Mouse (Mus musculus): ENCODE measurements around the gene Ggta1. TPM values are rescaled to one million over a fixed set of nuclear protein-coding genes. Genes with fewer than 3 reads are reported as not detected.

The Ggta1 gene
- polyA plus RNA-seq, 1 experiment from 2014 or later: 6.1 TPM

- H3K36me3 ChIP-seq (ENCODE audit: control insufficient read depth, insufficient read depth, low read length): no peaks in the 10 kb centered on the region
- no peak for ATAC-seq
- no peak overlapping the region for H3K4me2 ChIP-seq (ENCODE audit: low read length)
- no peaks in the 10 kb centered on the region for H3K9me3 ChIP-seq (replicated peaks; ENCODE audit: control insufficient read depth, low read length, poor library complexity, severe bottlenecking)
- no peak overlapping the region for H3K4me3 ChIP-seq (ENCODE audit: low read depth, low read length)
- no peak overlapping the region for H3K27ac ChIP-seq (ENCODE audit: low read length)
- H3K4me1 ChIP-seq (ENCODE audit: control insufficient read depth, insufficient read depth, low read length): peaks cover 4% of the 10 kb centered on the region; the same call in 1 of the 2 replicates
- H3K9ac ChIP-seq (ENCODE audit: low read depth, low read length): no peak overlapping the region
- WGBS: 91% methylated on average over 9 of the region's 9 CpGs
- H3K27me3 ChIP-seq (ENCODE audit: control insufficient read depth, insufficient read depth, low read depth, low read length): no peaks in the 10 kb centered on the region
Measured at GRCm38 (mm10) chr2:35483402-35483801, 20.4 kb upstream of the Ggta1 start.

GRCm38 (mm10) chr2:35481322-35481990, 18.4 kb upstream of the Ggta1 start:
- Histone ChIP-seq H3K4me1 (ENCODE audit: control insufficient read depth, insufficient read depth, low read length) (peaks cover 4% of the 10 kb centered on the region; the same call in 1 of the 2 replicates), H3K27me3 (ENCODE audit: control insufficient read depth, insufficient read depth, low read depth, low read length) (no peaks in the 10 kb centered on the region), H3K9ac (ENCODE audit: low read depth, low read length) (no peak overlapping the region), H3K4me2 (ENCODE audit: low read length) (no peak overlapping the region), H3K27ac (ENCODE audit: low read length) (no peak overlapping the region), H3K36me3 (ENCODE audit: control insufficient read depth, insufficient read depth, low read length) (no peaks in the 10 kb centered on the region), H3K4me3 (ENCODE audit: low read depth, low read length) (no peak overlapping the region), H3K9me3 (replicated peaks; ENCODE audit: control insufficient read depth, low read length, poor library complexity, severe bottlenecking) (no peaks in the 10 kb centered on the region)
- 53% methylated on average over 7 of the region's 7 CpGs for WGBS
- peak; percentile 48; the same call in 1 of the 2 replicates for ATAC-seq

GRCm38 (mm10) chr2:35480073-35480472, 17.0 kb upstream of the Ggta1 start:
- H3K9me3 ChIP-seq (replicated peaks; ENCODE audit: control insufficient read depth, low read length, poor library complexity, severe bottlenecking): no peaks in the 10 kb centered on the region
- 25% methylated on average over 3 of the region's 3 CpGs for WGBS
- H3K4me2 ChIP-seq (ENCODE audit: low read length): no peak overlapping the region
- H3K4me1 ChIP-seq (ENCODE audit: control insufficient read depth, insufficient read depth, low read length): peaks cover 4% of the 10 kb centered on the region; the same call in 1 of the 2 replicates
- no peaks in the 10 kb centered on the region for H3K27me3 ChIP-seq (ENCODE audit: control insufficient read depth, insufficient read depth, low read depth, low read length)
- H3K9ac ChIP-seq (ENCODE audit: low read depth, low read length): no peak overlapping the region
- H3K36me3 ChIP-seq (ENCODE audit: control insufficient read depth, insufficient read depth, low read length): no peaks in the 10 kb centered on the region
- no peak overlapping the region for H3K27ac ChIP-seq (ENCODE audit: low read length)
- H3K4me3 ChIP-seq (ENCODE audit: low read depth, low read length): no peak overlapping the region
- ATAC-seq: no peak

- no peaks in the 10 kb centered on the region for H3K9me3 ChIP-seq (replicated peaks; ENCODE audit: control insufficient read depth, low read length, poor library complexity, severe bottlenecking)
- no peak for ATAC-seq
- H3K4me2 ChIP-seq (ENCODE audit: low read length): no peak overlapping the region
- no peak overlapping the region for H3K27ac ChIP-seq (ENCODE audit: low read length)
- no peaks in the 10 kb centered on the region for H3K36me3 ChIP-seq (ENCODE audit: control insufficient read depth, insufficient read depth, low read length)
- H3K4me1 ChIP-seq (ENCODE audit: control insufficient read depth, insufficient read depth, low read length): peaks cover 4% of the 10 kb centered on the region; the same call in 1 of the 2 replicates
- 57% methylated on average over 3 of the region's 3 CpGs for WGBS
- no peaks in the 10 kb centered on the region for H3K27me3 ChIP-seq (ENCODE audit: control insufficient read depth, insufficient read depth, low read depth, low read length)
- no peak overlapping the region for H3K4me3 ChIP-seq (ENCODE audit: low read depth, low read length)
- no peak overlapping the region for H3K9ac ChIP-seq (ENCODE audit: low read depth, low read length)
Measured at GRCm38 (mm10) chr2:35478812-35479122, 15.7 kb upstream of the Ggta1 start.

GRCm38 (mm10) chr2:35477999-35478811, 15.2 kb upstream of the Ggta1 start:
- no peaks in the 10 kb centered on the region for H3K36me3 ChIP-seq (ENCODE audit: control insufficient read depth, insufficient read depth, low read length)
- no peak overlapping the region for H3K4me2 ChIP-seq (ENCODE audit: low read length)
- no peaks in the 10 kb centered on the region for H3K9me3 ChIP-seq (replicated peaks; ENCODE audit: control insufficient read depth, low read length, poor library complexity, severe bottlenecking)
- H3K27me3 ChIP-seq (ENCODE audit: control insufficient read depth, insufficient read depth, low read depth, low read length): no peaks in the 10 kb centered on the region
- H3K9ac ChIP-seq (ENCODE audit: low read depth, low read length): no peak overlapping the region
- no peak overlapping the region for H3K27ac ChIP-seq (ENCODE audit: low read length)
- no peak overlapping the region for H3K4me3 ChIP-seq (ENCODE audit: low read depth, low read length)
- peaks cover 4% of the 10 kb centered on the region; the same call in 1 of the 2 replicates for H3K4me1 ChIP-seq (ENCODE audit: control insufficient read depth, insufficient read depth, low read length)
- ATAC-seq: no peak
- 82% methylated on average over 10 of the region's 10 CpGs for WGBS

GRCm38 (mm10) chr2:35477321-35477720, 14.3 kb upstream of the Ggta1 start:
- peaks cover 4% of the 10 kb centered on the region; the same call in 1 of the 2 replicates for H3K4me1 ChIP-seq (ENCODE audit: control insufficient read depth, insufficient read depth, low read length)
- no peak overlapping the region for H3K4me3 ChIP-seq (ENCODE audit: low read depth, low read length)
- ATAC-seq: no peak
- H3K9ac ChIP-seq (ENCODE audit: low read depth, low read length): no peak overlapping the region
- 93% methylated on average over 6 of the region's 6 CpGs for WGBS
- no peaks in the 10 kb centered on the region for H3K9me3 ChIP-seq (replicated peaks; ENCODE audit: control insufficient read depth, low read length, poor library complexity, severe bottlenecking)
- H3K27me3 ChIP-seq (ENCODE audit: control insufficient read depth, insufficient read depth, low read depth, low read length): no peaks in the 10 kb centered on the region
- H3K4me2 ChIP-seq (ENCODE audit: low read length): no peak overlapping the region
- H3K36me3 ChIP-seq (ENCODE audit: control insufficient read depth, insufficient read depth, low read length): no peaks in the 10 kb centered on the region
- H3K27ac ChIP-seq (ENCODE audit: low read length): no peak overlapping the region

- no peak overlapping the region for H3K4me3 ChIP-seq (ENCODE audit: low read depth, low read length)
- H3K27me3 ChIP-seq (ENCODE audit: control insufficient read depth, insufficient read depth, low read depth, low read length): no peaks in the 10 kb centered on the region
- WGBS: 89% methylated on average over 1 of the region's 1 CpGs
- no peaks in the 10 kb centered on the region for H3K9me3 ChIP-seq (replicated peaks; ENCODE audit: control insufficient read depth, low read length, poor library complexity, severe bottlenecking)
- H3K9ac ChIP-seq (ENCODE audit: low read depth, low read length): no peak overlapping the region
- no peaks in the 10 kb centered on the region for H3K4me1 ChIP-seq (ENCODE audit: control insufficient read depth, insufficient read depth, low read length)
- H3K36me3 ChIP-seq (ENCODE audit: control insufficient read depth, insufficient read depth, low read length): no peaks in the 10 kb centered on the region
- no peak for ATAC-seq
- no peak overlapping the region for H3K27ac ChIP-seq (ENCODE audit: low read length)
- no peak overlapping the region for H3K4me2 ChIP-seq (ENCODE audit: low read length)
Measured at GRCm38 (mm10) chr2:35474916-35475315, 11.9 kb upstream of the Ggta1 start.

GRCm38 (mm10) chr2:35469266-35469665, 6.2 kb upstream of the Ggta1 start:
- Histone ChIP-seq H3K27me3 (ENCODE audit: control insufficient read depth, insufficient read depth, low read depth, low read length) (no peaks in the 10 kb centered on the region), H3K9me3 (replicated peaks; ENCODE audit: control insufficient read depth, low read length, poor library complexity, severe bottlenecking) (no peaks in the 10 kb centered on the region), H3K27ac (ENCODE audit: low read length) (no peak overlapping the region), H3K4me2 (ENCODE audit: low read length) (no peak overlapping the region), H3K9ac (ENCODE audit: low read depth, low read length) (no peak overlapping the region), H3K4me1 (ENCODE audit: control insufficient read depth, insufficient read depth, low read length) (no peaks in the 10 kb centered on the region), H3K4me3 (ENCODE audit: low read depth, low read length) (no peak overlapping the region), H3K36me3 (ENCODE audit: control insufficient read depth, insufficient read depth, low read length) (no peaks in the 10 kb centered on the region)
- 80% methylated on average over 3 of the region's 3 CpGs for WGBS
- no peak for ATAC-seq

- WGBS: 80% methylated on average over 2 of the region's 2 CpGs
- H3K4me3 ChIP-seq (ENCODE audit: low read depth, low read length): no peak overlapping the region
Measured at GRCm38 (mm10) chr2:35468276-35468675, 5.2 kb upstream of the Ggta1 start.

More at GRCm38 (mm10) chr2:35468276-35468675, 5.2 kb upstream of the Ggta1 start:
- H3K9ac ChIP-seq (ENCODE audit: low read depth, low read length): no peak overlapping the region
- no peaks in the 10 kb centered on the region for H3K4me1 ChIP-seq (ENCODE audit: control insufficient read depth, insufficient read depth, low read length)
- H3K27ac ChIP-seq (ENCODE audit: low read length): no peak overlapping the region
- ATAC-seq: no peak
- H3K36me3 ChIP-seq (ENCODE audit: control insufficient read depth, insufficient read depth, low read length): no peaks in the 10 kb centered on the region
- no peaks in the 10 kb centered on the region for H3K9me3 ChIP-seq (replicated peaks; ENCODE audit: control insufficient read depth, low read length, poor library complexity, severe bottlenecking)
- H3K27me3 ChIP-seq (ENCODE audit: control insufficient read depth, insufficient read depth, low read depth, low read length): no peaks in the 10 kb centered on the region
- no peak overlapping the region for H3K4me2 ChIP-seq (ENCODE audit: low read length)

All from midbrain, embryonic 16.5 days (tissue).